Mouse (Mus musculus) kidney, adult 2 months (tissue): ENCODE data around the gene Xpa.

Source experiments
- CTCF ChIP-seq: fragments of 200-500 bp; conservative IDR thresholded peaks from 2 replicates; pipeline ENCODE4 v1.5.1; 2011; ENCODE audit warnings: low read depth, mild to moderate bottlenecking, control low read depth, low read length, moderate library complexity, mixed read lengths; ENCODE audit not compliant: insufficient read depth, insufficient read length
- POLR2A ChIP-seq: fragments of 200-500 bp; IDR thresholded peaks from one replicate; pipeline ENCODE4 v1.6.1; 2011; ENCODE audit warnings: low read depth, low read length, control low read depth

DNA sequence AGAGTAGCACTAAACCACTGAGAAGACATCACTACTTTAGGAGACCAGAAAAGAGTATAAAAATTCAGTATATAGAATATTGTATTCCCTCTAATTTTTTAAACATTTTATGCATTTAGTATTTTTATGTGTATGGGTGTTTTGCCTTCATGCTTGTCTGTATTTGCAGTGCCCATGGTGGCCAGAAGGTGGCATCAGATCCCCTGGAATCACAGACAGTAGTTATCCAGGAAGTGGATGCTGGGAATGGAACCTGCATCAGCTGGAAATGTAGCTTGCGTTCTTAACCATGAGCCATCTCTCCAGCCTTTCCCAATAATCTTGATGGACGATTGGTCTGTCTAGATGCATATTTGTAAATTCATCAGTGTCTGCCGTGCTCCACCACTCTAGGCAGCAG, 65.9 kb downstream of the Xpa start:
- TF ChIP-seq POLR2A, result no peak
- peak; percentile 78 for TF ChIP-seq CTCF
